In the genomic region with DNA sequence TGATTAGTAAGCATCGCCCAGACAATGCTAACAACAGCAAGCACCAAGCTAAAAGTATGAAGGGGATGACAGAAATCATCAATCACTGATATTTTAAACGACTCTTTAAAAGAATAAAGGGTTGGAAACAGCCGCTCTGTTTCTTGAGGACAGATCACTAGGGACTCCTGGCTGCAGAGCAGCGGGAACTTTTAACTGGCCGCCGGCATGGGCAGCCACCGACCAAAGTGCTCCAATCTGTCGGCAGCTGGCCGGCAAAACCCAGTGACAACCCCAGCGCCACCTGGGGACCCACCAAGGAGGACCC, we compare ENCODE assay signal across 8 mouse cellular contexts. TPM values are rescaled to one million over a fixed set of nuclear protein-coding genes. Genes with fewer than 3 reads are reported as not detected.
DNase-seq lines count a peak whose midpoint lies in the region; ATAC-seq and TF ChIP-seq lines count a peak whose summit lies in the region.

No protein-coding gene starts in this region.

- H3K9me3 ChIP-seq in neural tube, embryonic 11.5 days (ENCODE audit: control insufficient read depth, low read length), result no peaks in the 10 kb centered on the region
- no peaks in the 10 kb centered on the region for H3K9me3 ChIP-seq in limb, embryonic 12.5 days

- peak; percentile 65 to 68 for DNase-seq in cerebellum, postnatal 14 days
- DNase-seq in cerebellum, adult 9-11 months, result no peak
- DNase-seq in neural tube, embryonic 11.5 days (ENCODE audit: low spot score), result no peak
- no peak for DNase-seq in neural tube, embryonic 10.5 days (ENCODE audit: extremely low spot score, low spot score)
- DNase-seq in spleen, postnatal 4 days (ENCODE audit: low spot score in 2 of 2), result no peak
- no peak for DNase-seq in left cerebral cortex, adult 18-20 months (ENCODE audit: low spot score in 2 of 2)

- peak overlapping the region; percentile 73 for H3K9ac ChIP-seq in neural tube, embryonic 11.5 days (ENCODE audit: low read length)
- H3K9ac ChIP-seq in limb, embryonic 12.5 days (replicated peaks), result no peak overlapping the region; the same call in 1 of the 2 replicates

- WGBS in neural tube, embryonic 11.5 days, result under 1% methylated on average over 10 of the region's 10 CpGs
- WGBS in limb, embryonic 12.5 days, result 2% methylated on average over 10 of the region's 10 CpGs
- WGBS in small intestine, adult 2 months, result 4% methylated on average over 10 of the region's 10 CpGs

- peak overlapping the region; percentile 58 for H3K4me3 ChIP-seq in neural tube, embryonic 11.5 days (ENCODE audit: low read depth, low read length)
- H3K4me3 ChIP-seq in limb, embryonic 12.5 days (replicated peaks), result peak overlapping the region; percentile 60
- peak overlapping the region; percentile 47; the same call in 1 of the 2 replicates for H3K4me3 ChIP-seq in small intestine, adult 2 months (ENCODE audit: low read depth, low read length)

- H3K27ac ChIP-seq in neural tube, embryonic 11.5 days (ENCODE audit: low read depth, low read length), result no peak overlapping the region
- H3K27ac ChIP-seq in limb, embryonic 12.5 days, result no peak overlapping the region
- no peak overlapping the region for H3K27ac ChIP-seq in small intestine, adult 2 months (ENCODE audit: insufficient read depth, low read depth, low read length)

- no peak for ATAC-seq in neural tube, embryonic 11.5 days (ENCODE audit: insufficient read depth, low FRiP score, low TSS enrichment)
- ATAC-seq in limb, embryonic 12.5 days (ENCODE audit: insufficient number of reproducible peaks, insufficient read depth, low FRiP score, low TSS enrichment, low read depth), result no peak

- H3K36me3 ChIP-seq in neural tube, embryonic 11.5 days (ENCODE audit: control insufficient read depth, insufficient read depth, low read length), result no peaks in the 10 kb centered on the region
- no peaks in the 10 kb centered on the region for H3K36me3 ChIP-seq in limb, embryonic 12.5 days
- H3K36me3 ChIP-seq in small intestine, adult 2 months (ENCODE audit: control insufficient read depth, insufficient read depth, low read length), result no peaks in the 10 kb centered on the region

- H3K4me2 ChIP-seq in neural tube, embryonic 11.5 days (ENCODE audit: low read depth), result peak overlapping the region; percentile 88
- H3K4me2 ChIP-seq in limb, embryonic 12.5 days, result peak overlapping the region; percentile 95

- no peak for TF ChIP-seq POLR2A in small intestine, adult 2 months (IDR thresholded peaks at IDR 0.05; ENCODE audit: low read depth, low read length)

- no peak for TF ChIP-seq CTCF in small intestine, adult 2 months (IDR thresholded peaks at IDR 0.05; ENCODE audit: extremely low read depth, insufficient read length, insufficient replicate concordance, low read depth, low read length)

- H3K27me3 ChIP-seq in neural tube, embryonic 11.5 days (ENCODE audit: control insufficient read depth, insufficient read depth, low read length), result peaks cover 28% of the 10 kb centered on the region
- H3K27me3 ChIP-seq in limb, embryonic 12.5 days, result peaks cover 77% of the 10 kb centered on the region
- peaks cover 23% of the 10 kb centered on the region for H3K27me3 ChIP-seq in small intestine, adult 2 months (ENCODE audit: control insufficient read depth, insufficient read depth, low read length)

- H3K4me1 ChIP-seq in neural tube, embryonic 11.5 days (ENCODE audit: control insufficient read depth, insufficient read depth, low read length), result no peaks in the 10 kb centered on the region; the same call in none of the 2 replicates
- H3K4me1 ChIP-seq in limb, embryonic 12.5 days (replicated peaks), result peaks cover 6% of the 10 kb centered on the region
- no peaks in the 10 kb centered on the region for H3K4me1 ChIP-seq in small intestine, adult 2 months (ENCODE audit: control insufficient read depth, insufficient read depth, insufficient read length, low read length)

RNA-seq across cellular contexts. Expression of a gene that starts 1.0 kb away (rescaled TPM):
- 18.8 and 21.0 TPM in 2 replicates for polyA plus RNA-seq in neural tube, embryonic 11.5 days (2014; fragmentation: Nextera tagmentation; extraction: Ambion mirVana)
- polyA plus RNA-seq in limb, embryonic 12.5 days (2016; fragmentation: Nextera tagmentation; extraction: Ambion mirVana), result 1.7 and 2.0 TPM in 2 replicates
- polyA plus RNA-seq in small intestine, adult 2 months (2012; rRNA removed), result 2.2 and 15.3 TPM in 2 replicates
- 10 to 100 TPM; 80.8 to 81.6 TPM for total RNA-seq in left cerebral cortex, adult 18-20 months (2021)

Comparison
In these comparisons a context has a peak if more than half of its experiments do, and no peak if none do; other contexts are left out.
1. DNase-seq: peak in cerebellum, postnatal 14 days (2 of 2); none in cerebellum, adult 9-11 months (single experiment), neural tube, embryonic 11.5 days (single experiment), neural tube, embryonic 10.5 days (single experiment), spleen, postnatal 4 days (0 of 2) and left cerebral cortex, adult 18-20 months (0 of 2).
2. Peak in every context shown above with its lines, with median percentiles within 50 percentile points of each other: H3K4me3 ChIP-seq.